Mouse (Mus musculus): ENCODE data around the gene Rdh8. TPM values are rescaled to one million over a fixed set of nuclear protein-coding genes. Genes with fewer than 3 reads are reported as not detected.
A peak's percentile ranks its signal among the peaks of the same experiment; 100 is the strongest.

Rdh8 gene
- total RNA-seq, 2 experiments from 2014 or later: not detected

- no peak for DNase-seq
Measured at GRCm38 (mm10) chr9:20837184-20837947, 19.1 kb downstream of the Rdh8 start.

GRCm38 (mm10) chr9:20838931-20839330, 20.6 kb downstream of the Rdh8 start:
- no peak for DNase-seq

- DNase-seq: no peak
Measured at GRCm38 (mm10) chr9:20842211-20842610, 23.9 kb downstream of the Rdh8 start.

GRCm38 (mm10) chr9:20842670-20843069, 24.4 kb downstream of the Rdh8 start:
- DNase-seq: no peak

GRCm38 (mm10) chr9:20850179-20850578, 31.9 kb downstream of the Rdh8 start:
- DNase-seq: no peak

GRCm38 (mm10) chr9:20857131-20857530, 38.8 kb downstream of the Rdh8 start:
- no peak for DNase-seq

GRCm38 (mm10) chr9:20859926-20860325, 41.6 kb downstream of the Rdh8 start:
- DNase-seq: no peak

- DNase-seq: no peak
Measured at GRCm38 (mm10) chr9:20861821-20862220, 43.5 kb downstream of the Rdh8 start.

GRCm38 (mm10) chr9:20862225-20862624, 43.9 kb downstream of the Rdh8 start:
- no peak for DNase-seq

- no peak for DNase-seq
Measured at GRCm38 (mm10) chr9:20866879-20867278, 48.6 kb downstream of the Rdh8 start.

GRCm38 (mm10) chr9:20868448-20869001, 50.2 kb downstream of the Rdh8 start, which contains the start of gene A230050P20Rik:
A230050P20Rik (plus strand) TSS chr9:20868642.
- peak; percentile 76 to 79 for DNase-seq

- no peak for DNase-seq
Measured at GRCm38 (mm10) chr9:20869246-20869645, 50.9 kb downstream of the Rdh8 start.

GRCm38 (mm10) chr9:20870211-20871173, 52.2 kb downstream of the Rdh8 start:
- no peak for DNase-seq

- DNase-seq: no peak
Measured at GRCm38 (mm10) chr9:20872991-20873390, 54.7 kb downstream of the Rdh8 start.

GRCm38 (mm10) chr9:20873521-20873920, 55.2 kb downstream of the Rdh8 start:
- DNase-seq: no peak

- no peak for DNase-seq
Measured at GRCm38 (mm10) chr9:20875021-20875790, 56.9 kb downstream of the Rdh8 start.

Other genes starting within 250 kb of the Rdh8 start
- gene Zfp846, start 237.2 kb upstream of the Rdh8 start, total RNA-seq (2021): 10 to 100 TPM; 23.9 to 24.8 TPM
- gene Ubl5, start 175.6 kb upstream of the Rdh8 start, total RNA-seq (2021): 100 to 1,000 TPM; 295 to 327 TPM
- gene Fbxl12, start 173.7 kb upstream of the Rdh8 start, total RNA-seq (2021): 10 to 100 TPM; 19.6 to 22.6 TPM
- 10 to 100 TPM; 35.1 to 35.4 TPM for gene Pin1, start 166.4 kb upstream of the Rdh8 start, total RNA-seq (2021)
- 10 to 100 TPM; 36.1 to 39.1 TPM for gene Olfm2, start 72.2 kb upstream of the Rdh8 start, total RNA-seq (2021)
- gene Col5a3, start 3.4 kb upstream of the Rdh8 start, total RNA-seq (2021): 1 to 10 TPM; 1.3 to 2.0 TPM
- gene A230050P20Rik, start 50.1 kb downstream of the Rdh8 start, total RNA-seq (2021): 10 to 100 TPM; 68.4 to 69.6 TPM
- 1 to 10 TPM; 9.8 to 9.9 TPM for gene Angptl6, start 61.2 kb downstream of the Rdh8 start, total RNA-seq (2021)
- 10 to 100 TPM; 19.8 to 24.9 TPM for gene Ppan, start 69.7 kb downstream of the Rdh8 start, total RNA-seq (2021)
- 100 to 1,000 TPM; 120 to 127 TPM for gene Eif3g, start 80.1 kb downstream of the Rdh8 start, total RNA-seq (2021)
- 10 to 100 TPM; 34.0 to 35.1 TPM for gene Dnmt1, start 141.4 kb downstream of the Rdh8 start, total RNA-seq (2021)
- gene S1pr2, start 158.3 kb downstream of the Rdh8 start, total RNA-seq (2021): 1 to 10 TPM; 1.2 to 2.8 TPM
- gene Mrpl4, start 184.2 kb downstream of the Rdh8 start, total RNA-seq (2021): 10 to 100 TPM; 61.1 to 65.8 TPM
- 1 to 10 TPM; 1.9 to 3.6 TPM for gene Icam1, start 197.5 kb downstream of the Rdh8 start, total RNA-seq (2021)
- gene Icam4, start 210.9 kb downstream of the Rdh8 start, total RNA-seq (2021): 1 to 10 TPM in 1 of 2 experiments, under 1 TPM in 1; 0.63 to 1.2 TPM
- 100 to 1,000 TPM; 360 to 373 TPM for gene Icam5, start 213.6 kb downstream of the Rdh8 start, total RNA-seq (2021)
- gene Zglp1, start 248.6 kb downstream of the Rdh8 start, total RNA-seq (2021): not detected